In genomic region chr5:119831201-119831771, GRCm38 (mm10) we compare ENCODE assay signal across 8 mouse cellular contexts. TPM values are rescaled to one million over a fixed set of nuclear protein-coding genes. Genes with fewer than 3 reads are reported as not detected.
DNase-seq lines count a peak whose midpoint lies in the region; ATAC-seq lines count a peak whose summit lies in the region.

No protein-coding gene starts in this region.

- H3K4me1 ChIP-seq in forebrain, embryonic 14.5 days (ENCODE audit: control insufficient read depth, insufficient read depth, low read length) = no peaks in the 10 kb centered on the region
- no peaks in the 10 kb centered on the region for H3K4me1 ChIP-seq in forebrain, embryonic 11.5 days (replicated peaks; ENCODE audit: control insufficient read depth, insufficient read depth, low read length)
- peaks cover 7% of the 10 kb centered on the region for H3K4me1 ChIP-seq in limb, embryonic 11.5 days (ENCODE audit: control insufficient read depth, insufficient read depth, low read length)

- DNase-seq in forebrain, embryonic 14.5 days (ENCODE audit: low spot score) = no peak
- no peak for DNase-seq in forebrain, embryonic 11.5 days (ENCODE audit: low spot score)
- DNase-seq in urinary bladder, postnatal 14 days (ENCODE audit: low spot score) = peak; percentile 11
- DNase-seq in urinary bladder, postnatal 4 days (ENCODE audit: low spot score in 2 of 2) = no peak
- DNase-seq in limb, embryonic 11.5 days (ENCODE audit: low spot score) = peak; percentile 71
- no peak for DNase-seq in left cerebral cortex, postnatal 25 days (ENCODE audit: low spot score in 2 of 2)
- no peak for DNase-seq in left cerebral cortex, adult 9 months (ENCODE audit: low spot score in 2 of 2)
- no peak for DNase-seq in adipocyte (ENCODE audit: low spot score)

- no peak for ATAC-seq in forebrain, embryonic 14.5 days
- ATAC-seq in forebrain, embryonic 11.5 days (replicated peaks; ENCODE audit: low FRiP score) = no peak
- no peak for ATAC-seq in limb, embryonic 11.5 days (ENCODE audit: insufficient number of reproducible peaks, low FRiP score, low TSS enrichment, low read depth)

- H3K4me2 ChIP-seq in forebrain, embryonic 14.5 days (ENCODE audit: low read length) = 0 out of 2 replicates have a peak overlapping the region, but pooled peaks have one; percentile 12
- H3K4me2 ChIP-seq in forebrain, embryonic 11.5 days (ENCODE audit: low read depth, low read length, severe bottlenecking) = no peak overlapping the region
- H3K4me2 ChIP-seq in limb, embryonic 11.5 days (ENCODE audit: low read depth, severe bottlenecking) = peak overlapping the region; percentile 60

- H3K27ac ChIP-seq in forebrain, embryonic 14.5 days (ENCODE audit: low read depth, low read length) = no peak overlapping the region
- no peak overlapping the region for H3K27ac ChIP-seq in forebrain, embryonic 11.5 days (ENCODE audit: low read depth, low read length)
- H3K27ac ChIP-seq in limb, embryonic 11.5 days (replicated peaks; ENCODE audit: low read depth, low read length) = peak overlapping the region; percentile 98

- no peaks in the 10 kb centered on the region for H3K9me3 ChIP-seq in forebrain, embryonic 14.5 days (replicated peaks; ENCODE audit: control insufficient read depth, low read length)
- no peaks in the 10 kb centered on the region for H3K9me3 ChIP-seq in forebrain, embryonic 11.5 days (ENCODE audit: control insufficient read depth, low read length)
- H3K9me3 ChIP-seq in limb, embryonic 11.5 days (ENCODE audit: control insufficient read depth, low read length) = no peaks in the 10 kb centered on the region

- WGBS in forebrain, embryonic 14.5 days = under 1% methylated on average over 33 of the region's 33 CpGs
- 1% methylated on average over 33 of the region's 33 CpGs for whole genome bisulfite sequencing in forebrain, embryonic 11.5 days
- WGBS in limb, embryonic 11.5 days = under 1% methylated on average over 33 of the region's 33 CpGs

- H3K36me3 ChIP-seq in forebrain, embryonic 14.5 days (ENCODE audit: control insufficient read depth, insufficient read depth, low read length) = no peaks in the 10 kb centered on the region
- no peaks in the 10 kb centered on the region for H3K36me3 ChIP-seq in forebrain, embryonic 11.5 days (ENCODE audit: control insufficient read depth, insufficient read depth, low read length)
- H3K36me3 ChIP-seq in limb, embryonic 11.5 days (ENCODE audit: control insufficient read depth, insufficient read depth, low read length) = no peaks in the 10 kb centered on the region; the same call in 1 of the 2 replicates

- peaks cover 91% of the 10 kb centered on the region for H3K27me3 ChIP-seq in forebrain, embryonic 14.5 days (replicated peaks; ENCODE audit: control insufficient read depth, insufficient read depth, low read length)
- H3K27me3 ChIP-seq in forebrain, embryonic 11.5 days (ENCODE audit: control insufficient read depth, insufficient read depth, low read length) = peaks cover 81% of the 10 kb centered on the region
- peaks cover 50% of the 10 kb centered on the region for H3K27me3 ChIP-seq in limb, embryonic 11.5 days (ENCODE audit: control insufficient read depth, insufficient read depth, low read length)

- intact Hi-C loops in left cerebral cortex, postnatal 25 days (cut with DNase I) = no loop called here

- no peak overlapping the region for H3K9ac ChIP-seq in forebrain, embryonic 14.5 days (ENCODE audit: low read length)
- H3K9ac ChIP-seq in forebrain, embryonic 11.5 days (ENCODE audit: low read length) = no peak overlapping the region
- H3K9ac ChIP-seq in limb, embryonic 11.5 days (ENCODE audit: low read length) = peak overlapping the region; percentile 86

- H3K4me3 ChIP-seq in forebrain, embryonic 14.5 days (ENCODE audit: low read depth, low read length) = no peak overlapping the region
- no peak overlapping the region for H3K4me3 ChIP-seq in forebrain, embryonic 11.5 days (ENCODE audit: low read depth, low read length)
- peak overlapping the region; percentile 63 for H3K4me3 ChIP-seq in limb, embryonic 11.5 days (ENCODE audit: low read depth, low read length)

RNA-seq across cellular contexts. Expression of gene Tbx5, which starts 1.2 kb away (rescaled TPM):
- 0.04 TPM in 1 of 2 replicates, not detected in the other for polyA plus RNA-seq in forebrain, embryonic 14.5 days (2014; fragmentation: Nextera tagmentation; extraction: Ambion mirVana)
- not detected in 2 replicates for polyA plus RNA-seq in forebrain, embryonic 11.5 days (2014; fragmentation: Nextera tagmentation; extraction: Ambion mirVana)
- 34.3 and 40.5 TPM in 2 replicates for polyA plus RNA-seq in limb, embryonic 11.5 days (2014; fragmentation: Nextera tagmentation; extraction: Ambion mirVana)
- not detected for total RNA-seq in left cerebral cortex, postnatal 25 days (2021)

Comparison
In these comparisons a context has a peak if more than half of its experiments do, and no peak if none do; other contexts are left out.
1. DNase-seq: peak in urinary bladder, postnatal 14 days (single experiment) and limb, embryonic 11.5 days (single experiment); none in forebrain, embryonic 14.5 days (single experiment), forebrain, embryonic 11.5 days (single experiment), urinary bladder, postnatal 4 days (0 of 2), left cerebral cortex, postnatal 25 days (0 of 2), left cerebral cortex, adult 9 months (0 of 2) and adipocyte (single experiment).
2. RNA of gene Tbx5, which starts 1.2 kb away (polyA plus RNA-seq): 34.3 to 40.5 TPM in limb, embryonic 11.5 days; 0.04 TPM in forebrain, embryonic 14.5 days and not detected in forebrain, embryonic 11.5 days; every median in the first group is over 10 times any median in the second.